Mouse (Mus musculus) olfactory bulb, adult 2 months (tissue): ENCODE data around the gene Eif1.

ENCODE experiments used
- CTCF ChIP-seq: fragments of 200-500 bp; IDR thresholded peaks from 2 replicates; pipeline ENCODE4 v1.5.1; 2012; ENCODE audit warnings: low read depth, mild to moderate bottlenecking, low read length, moderate library complexity; ENCODE audit not compliant: insufficient read depth
- POLR2A ChIP-seq: fragments of 200-500 bp; IDR thresholded peaks from 2 replicates; pipeline ENCODE4 v1.6.1; 2012; ENCODE audit warnings: mild to moderate bottlenecking, low read depth, low read length, moderate library complexity; ENCODE audit not compliant: insufficient read depth

DNA sequence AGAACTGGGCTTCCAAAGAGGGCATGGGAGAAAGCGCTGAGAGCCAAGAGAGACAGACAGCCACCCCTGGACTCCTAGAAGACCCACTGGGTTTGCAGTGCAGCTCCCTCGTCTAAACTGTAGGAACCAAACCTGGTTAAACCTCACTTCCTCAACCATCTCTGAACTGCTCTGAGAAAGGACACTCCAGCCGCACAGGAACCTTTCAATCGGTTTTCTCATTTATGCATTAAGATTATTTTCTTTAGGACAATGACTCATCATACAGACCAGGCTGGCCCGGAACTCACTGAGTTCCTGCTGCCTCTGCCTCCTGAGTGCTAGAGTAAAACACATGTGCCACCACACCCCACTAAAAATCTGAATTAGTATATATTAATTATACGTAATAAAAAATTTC, 8.1 kb downstream of the Eif1 start:
- TF ChIP-seq CTCF = no peak
- TF ChIP-seq POLR2A = no peak
